Mouse (Mus musculus): ENCODE data around the gene Ccl27a. TPM values are rescaled to one million over a fixed set of nuclear protein-coding genes. Genes with fewer than 3 reads are reported as not detected.

The Ccl27a gene
- polyA plus RNA-seq, 1 experiment: 12.6 TPM

GRCm38 (mm10) chr4:41731052-41731765 is 42.8 kb downstream of the Ccl27a start, which contains the start of gene Arid3c:
Arid3c (minus strand) TSS chr4:41731142.
- TF ChIP-seq CTCF (IDR thresholded peaks at IDR 0.05; ENCODE audit: borderline replicate concordance, insufficient read depth, low read length) (no peak), POLR2A (IDR thresholded peaks at IDR 0.05; ENCODE audit: low read depth, low read length) (no peak)
- Histone ChIP-seq H3K4me3 (ENCODE audit: insufficient read depth, low read length) (peak within 1 kb of the TSS; percentile 31), H3K4me1 (ENCODE audit: control insufficient read depth, insufficient read depth, low read length) (no peaks in the 10 kb centered on the region), H3K27ac (ENCODE audit: insufficient read depth, low read length) (no peak within 1 kb of the TSS)

GRCm38 (mm10) chr4:41726826-41727621 is 47.0 kb downstream of the Ccl27a start:
- H3K4me1 ChIP-seq (ENCODE audit: control insufficient read depth, insufficient read depth, low read length): 0 out of 2 replicates have a peak, but pooled peaks cover 2% of the 10 kb centered on the region
- TF ChIP-seq POLR2A (IDR thresholded peaks at IDR 0.05; ENCODE audit: low read depth, low read length): no peak
- TF ChIP-seq CTCF (IDR thresholded peaks at IDR 0.05; ENCODE audit: borderline replicate concordance, insufficient read depth, low read length): no peak
- H3K27ac ChIP-seq (ENCODE audit: insufficient read depth, low read length): no peak overlapping the region
- no peak overlapping the region for H3K4me3 ChIP-seq (ENCODE audit: insufficient read depth, low read length)

GRCm38 (mm10) chr4:41722918-41723351 is 51.1 kb downstream of the Ccl27a start, which contains the start of gene Dctn3:
Dctn3 (minus strand) TSS chr4:41723170.
- no peak within 1 kb of the TSS for H3K27ac ChIP-seq (ENCODE audit: insufficient read depth, low read length)
- H3K4me1 ChIP-seq (ENCODE audit: control insufficient read depth, insufficient read depth, low read length): peaks cover 4% of the 10 kb centered on the region
- peak within 1 kb of the TSS; percentile 94 for H3K4me3 ChIP-seq (ENCODE audit: insufficient read depth, low read length)
- TF ChIP-seq POLR2A (IDR thresholded peaks at IDR 0.05; ENCODE audit: low read depth, low read length): peak; percentile 87
- no peak for TF ChIP-seq CTCF (IDR thresholded peaks at IDR 0.05; ENCODE audit: borderline replicate concordance, insufficient read depth, low read length)

Other genes starting within 250 kb of the Ccl27a start
- gene Fam219a, start 204.7 kb downstream of the Ccl27a start, polyA plus RNA-seq (2011; ENCODE audit: insufficient read length, low read depth, missing spikeins): 11.4 and 15.5 TPM in 2 replicates
- not detected in 2 replicates for gene Dnaic1, start 204.5 kb downstream of the Ccl27a start, polyA plus RNA-seq (2011; ENCODE audit: insufficient read length, low read depth, missing spikeins)
- gene Enho, start 133.9 kb downstream of the Ccl27a start, polyA plus RNA-seq (2011; ENCODE audit: insufficient read length, low read depth, missing spikeins): 1.4 and 1.7 TPM in 2 replicates
- gene Cntfr, start 77.2 kb downstream of the Ccl27a start, polyA plus RNA-seq (2011; ENCODE audit: insufficient read length, low read depth, missing spikeins): 4.3 and 4.9 TPM in 2 replicates
- 78.5 and 97.4 TPM in 2 replicates for gene Il11ra1, start 74.3 kb downstream of the Ccl27a start, polyA plus RNA-seq (2011; ENCODE audit: insufficient read length, low read depth, missing spikeins)
- gene Rpp25l, start 60.7 kb downstream of the Ccl27a start, polyA plus RNA-seq (2011; ENCODE audit: insufficient read length, low read depth, missing spikeins): 14.0 and 16.2 TPM in 2 replicates
- gene Dctn3, start 51.1 kb downstream of the Ccl27a start, polyA plus RNA-seq (2011; ENCODE audit: insufficient read length, low read depth, missing spikeins): 81.6 and 98.1 TPM in 2 replicates
- gene Arid3c, start 43.1 kb downstream of the Ccl27a start, polyA plus RNA-seq (2011; ENCODE audit: insufficient read length, low read depth, missing spikeins): not detected in 2 replicates
- gene Galt, start 19.0 kb downstream of the Ccl27a start, polyA plus RNA-seq (2011; ENCODE audit: insufficient read length, low read depth, missing spikeins): 25.1 and 25.5 TPM in 2 replicates
- gene Sigmar1, start 18.1 kb downstream of the Ccl27a start, polyA plus RNA-seq (2011; ENCODE audit: insufficient read length, low read depth, missing spikeins): 78.6 and 103 TPM in 2 replicates
- not detected in 2 replicates for gene Gm21541, start 129.4 kb upstream of the Ccl27a start, polyA plus RNA-seq (2011; ENCODE audit: insufficient read length, low read depth, missing spikeins)
- gene Gm20878, start 167.3 kb upstream of the Ccl27a start, polyA plus RNA-seq (2011; ENCODE audit: insufficient read length, low read depth, missing spikeins): 1.1 and 1.6 TPM in 2 replicates
- gene Fam205a4, start 191.8 kb upstream of the Ccl27a start, polyA plus RNA-seq (2011; ENCODE audit: insufficient read length, low read depth, missing spikeins): 0.21 TPM in 1 of 2 replicates, not detected in the other

All from embryonic fibroblast, embryonic 13.5 days (primary cell).